ENCODE assay signal across 26 mouse cellular contexts in the genomic region with DNA sequence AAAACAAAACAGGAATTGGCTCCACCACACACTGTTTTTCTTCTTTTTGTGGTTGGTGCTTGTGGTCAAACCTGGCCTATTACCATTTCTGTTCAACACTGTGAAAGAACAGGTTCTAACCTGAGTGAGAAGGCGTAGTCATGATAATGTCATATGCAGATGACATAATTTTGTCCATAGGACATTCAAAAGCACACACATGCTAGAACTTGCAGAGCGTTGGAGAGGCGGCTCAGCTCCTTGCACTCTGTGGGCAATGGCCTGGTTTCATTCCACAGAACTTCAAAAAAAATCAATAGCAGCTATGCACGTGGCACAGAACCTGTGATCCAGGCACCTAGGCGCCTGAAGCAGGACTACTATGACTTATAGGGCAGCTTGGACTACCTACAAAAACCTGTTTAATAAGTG. TPM values are rescaled to one million over a fixed set of nuclear protein-coding genes. Genes with fewer than 3 reads are reported as not detected.
DNase-seq lines count a peak whose midpoint lies in the region; ATAC-seq and TF ChIP-seq lines count a peak whose summit lies in the region.
"Had no signal": no experiment of that assay in that cellular context is flagged by ENCODE, and none has a peak within 500 bp of the region (broad histone marks: within the 10 kb centered on the region; RNA-seq: fewer than 3 reads in every experiment).

No protein-coding gene starts in this region.

- H3K4me1 ChIP-seq in stomach, embryonic 15.5 days, result no peaks in the 10 kb centered on the region
- H3K4me1 ChIP-seq in forebrain, embryonic 10.5 days, result peaks cover 6% of the 10 kb centered on the region; the same call in 1 of the 2 replicates
- no peaks in the 10 kb centered on the region for H3K4me1 ChIP-seq in forebrain, postnatal 0 days (ENCODE audit: insufficient read depth)
- H3K4me1 ChIP-seq: hindbrain, embryonic 15.5 days; neural tube, embryonic 12.5 days had no signal

- H3K27ac ChIP-seq in stomach, embryonic 15.5 days, result peak overlapping the region; percentile 36; the same call in 1 of the 2 replicates
- no peak overlapping the region for H3K27ac ChIP-seq in forebrain, embryonic 10.5 days
- H3K27ac ChIP-seq in forebrain, postnatal 0 days (ENCODE audit: low read depth, low read length), result no peak overlapping the region
- H3K27ac ChIP-seq: heart, adult 2 months; hindbrain, embryonic 15.5 days; liver, embryonic 14.5 days; macrophage; neural tube, embryonic 12.5 days had no signal

- no peaks in the 10 kb centered on the region for H3K9me3 ChIP-seq in stomach, embryonic 15.5 days
- H3K9me3 ChIP-seq in forebrain, embryonic 10.5 days, result no peaks in the 10 kb centered on the region
- H3K9me3 ChIP-seq in forebrain, postnatal 0 days (ENCODE audit: low read length), result no peaks in the 10 kb centered on the region
- H3K9me3 ChIP-seq: G1E; hindbrain, embryonic 15.5 days; neural tube, embryonic 12.5 days had no signal

- peak; percentile 15 for DNase-seq in thymus, postnatal 0 days (ENCODE audit: low spot score)
- no peak for DNase-seq in thymus, postnatal 36 days
- peak; percentile 88 for DNase-seq in induced T-regulatory cell, adult 2 months (ENCODE audit: low read depth)
- no peak for DNase-seq in forebrain, embryonic 10.5 days (ENCODE audit: extremely low spot score, low spot score)
- no peak for DNase-seq in kidney, postnatal 10 days
- DNase-seq in forebrain, postnatal 0 days, result no peak
- DNase-seq: adrenal gland, postnatal 36 days; cerebellum, adult 11-12 months; cerebellum, postnatal 36 days; gastrocnemius, postnatal 14 days; heart, adult 2 months; heart, postnatal 36 days; kidney, adult 2 months; kidney, postnatal 14 days; layer of hippocampus, adult 9-11 months; spleen, adult 18-20 months; thymus, postnatal 14 days had no signal

- no peak for TF ChIP-seq CTCF in forebrain, postnatal 0 days (IDR thresholded peaks at IDR 0.05; ENCODE audit: low read depth)

- no peaks in the 10 kb centered on the region for H3K27me3 ChIP-seq in stomach, embryonic 15.5 days (replicated peaks)
- no peaks in the 10 kb centered on the region for H3K27me3 ChIP-seq in forebrain, embryonic 10.5 days (ENCODE audit: poor library complexity, severe bottlenecking)
- no peaks in the 10 kb centered on the region for H3K27me3 ChIP-seq in forebrain, postnatal 0 days (ENCODE audit: insufficient read depth, low read length)
- H3K27me3 ChIP-seq: hindbrain, embryonic 15.5 days; neural tube, embryonic 12.5 days had no signal

- H3K4me2 ChIP-seq in stomach, embryonic 15.5 days, result no peak overlapping the region
- no peak overlapping the region for H3K4me2 ChIP-seq in forebrain, postnatal 0 days (ENCODE audit: low read depth)
- H3K4me2 ChIP-seq: hindbrain, embryonic 15.5 days; midbrain, embryonic 11.5 days; neural tube, embryonic 12.5 days had no signal

- no peak overlapping the region for H3K4me3 ChIP-seq in stomach, embryonic 15.5 days (replicated peaks)
- no peak overlapping the region for H3K4me3 ChIP-seq in forebrain, embryonic 10.5 days
- no peak overlapping the region for H3K4me3 ChIP-seq in forebrain, postnatal 0 days (ENCODE audit: low read depth, low read length)
- H3K4me3 ChIP-seq: heart, adult 2 months; hindbrain, embryonic 15.5 days; neural tube, embryonic 12.5 days had no signal

- H3K9ac ChIP-seq in stomach, embryonic 15.5 days, result no peak overlapping the region
- no peak overlapping the region for H3K9ac ChIP-seq in forebrain, postnatal 0 days
- H3K9ac ChIP-seq: hindbrain, embryonic 15.5 days; liver, embryonic 14.5 days; neural tube, embryonic 12.5 days had no signal

- H3K36me3 ChIP-seq in stomach, embryonic 15.5 days, result no peaks in the 10 kb centered on the region
- H3K36me3 ChIP-seq in forebrain, embryonic 10.5 days (replicated peaks), result no peaks in the 10 kb centered on the region
- H3K36me3 ChIP-seq in forebrain, postnatal 0 days (ENCODE audit: insufficient read depth), result no peaks in the 10 kb centered on the region
- H3K36me3 ChIP-seq: G1E; hindbrain, embryonic 15.5 days; neural tube, embryonic 12.5 days had no signal

- ATAC-seq in CD4-positive, CD25-positive, alpha-beta regulatory T cell, adult 4 months, result peak; percentile 87
- no peak for ATAC-seq in stomach, embryonic 15.5 days (ENCODE audit: insufficient read depth, low FRiP score, low read depth)
- no peak for ATAC-seq in forebrain, postnatal 0 days
- ATAC-seq: forebrain, embryonic 14.5 days had no signal

- WGBS in stomach, embryonic 15.5 days, result 72% methylated on average over 5 of the region's 5 CpGs
- WGBS in forebrain, embryonic 10.5 days, result 87% methylated on average over 5 of the region's 5 CpGs
- WGBS in forebrain, postnatal 0 days, result 72% methylated on average over 5 of the region's 5 CpGs

RNA-seq across cellular contexts. Expression of a gene that starts 26.7 kb away (rescaled TPM):
- 145 and 149 TPM in 2 replicates for polyA plus RNA-seq in thymus, postnatal 0 days (2015; fragmentation: Nextera tagmentation; extraction: Ambion mirVana)
- 100 to 1,000 TPM; 118 TPM for polyA plus RNA-seq in CD4-positive, CD25-positive, alpha-beta regulatory T cell, adult 4 months (2017; shearing (Covaris generic))
- 128 and 132 TPM in 2 replicates for polyA plus RNA-seq in stomach, embryonic 15.5 days (2015; fragmentation: Nextera tagmentation; extraction: Ambion mirVana)
- polyA plus RNA-seq in forebrain, embryonic 10.5 days (2016; fragmentation: Nextera tagmentation; extraction: Ambion mirVana), result 129 and 133 TPM in 2 replicates
- 94.6 and 100 TPM in 2 replicates for total RNA-seq in forebrain, postnatal 0 days (2014; rRNA removed)
- 171 and 183 TPM in 2 replicates for polyA plus RNA-seq in forebrain, postnatal 0 days (2015; fragmentation: Nextera tagmentation; extraction: Ambion mirVana)

RNA-seq across cellular contexts. Expression of a gene that starts 48.9 kb away (rescaled TPM):
- polyA plus RNA-seq in thymus, postnatal 0 days (2015; fragmentation: Nextera tagmentation; extraction: Ambion mirVana), result 1.6 and 1.7 TPM in 2 replicates
- 10 to 100 TPM; 41.1 to 75.2 TPM for polyA plus RNA-seq in CD4-positive, CD25-positive, alpha-beta regulatory T cell, adult 4 months (2017; shearing (Covaris generic))
- polyA plus RNA-seq in stomach, embryonic 15.5 days (2015; fragmentation: Nextera tagmentation; extraction: Ambion mirVana), result 1.9 and 3.1 TPM in 2 replicates
- 7.7 and 9.6 TPM in 2 replicates for polyA plus RNA-seq in forebrain, embryonic 10.5 days (2016; fragmentation: Nextera tagmentation; extraction: Ambion mirVana)
- 45.4 and 52.2 TPM in 2 replicates for total RNA-seq in forebrain, postnatal 0 days (2014; rRNA removed)
- 32.8 and 38.9 TPM in 2 replicates for polyA plus RNA-seq in forebrain, postnatal 0 days (2015; fragmentation: Nextera tagmentation; extraction: Ambion mirVana)
- polyA plus RNA-seq: macrophage had no signal

RNA-seq across cellular contexts. Expression of a gene that starts 52.8 kb away (rescaled TPM):
- 1.5 and 1.8 TPM in 2 replicates for polyA plus RNA-seq in thymus, postnatal 0 days (2015; fragmentation: Nextera tagmentation; extraction: Ambion mirVana)
- polyA plus RNA-seq in CD4-positive, CD25-positive, alpha-beta regulatory T cell, adult 4 months (2017; shearing (Covaris generic)), result 1 to 10 TPM in 1 of 2 experiments, not detected in 1; 1.6 TPM
- 10.6 and 11.0 TPM in 2 replicates for polyA plus RNA-seq in stomach, embryonic 15.5 days (2015; fragmentation: Nextera tagmentation; extraction: Ambion mirVana)
- polyA plus RNA-seq in forebrain, embryonic 10.5 days (2016; fragmentation: Nextera tagmentation; extraction: Ambion mirVana), result 8.3 and 9.1 TPM in 2 replicates
- total RNA-seq in forebrain, postnatal 0 days (2014; rRNA removed), result 56.7 and 61.2 TPM in 2 replicates
- polyA plus RNA-seq in forebrain, postnatal 0 days (2015; fragmentation: Nextera tagmentation; extraction: Ambion mirVana), result 66.5 and 72.5 TPM in 2 replicates
- total RNA-seq: G1E had no signal

Comparison
In these comparisons a context has a peak if more than half of its experiments do, and no peak if none do; other contexts are left out.
1. DNase-seq: peak in thymus, postnatal 0 days (single experiment) and induced T-regulatory cell, adult 2 months (single experiment); none in thymus, postnatal 36 days (0 of 2), forebrain, embryonic 10.5 days (single experiment), kidney, postnatal 10 days (single experiment) and forebrain, postnatal 0 days (single experiment).